Mouse (Mus musculus): ENCODE data around the gene Prr3. TPM values are rescaled to one million over a fixed set of nuclear protein-coding genes. Genes with fewer than 3 reads are reported as not detected.

Gene Prr3
- polyA plus RNA-seq, 1 experiment from 2014 or later = 78.2 TPM

DNA sequence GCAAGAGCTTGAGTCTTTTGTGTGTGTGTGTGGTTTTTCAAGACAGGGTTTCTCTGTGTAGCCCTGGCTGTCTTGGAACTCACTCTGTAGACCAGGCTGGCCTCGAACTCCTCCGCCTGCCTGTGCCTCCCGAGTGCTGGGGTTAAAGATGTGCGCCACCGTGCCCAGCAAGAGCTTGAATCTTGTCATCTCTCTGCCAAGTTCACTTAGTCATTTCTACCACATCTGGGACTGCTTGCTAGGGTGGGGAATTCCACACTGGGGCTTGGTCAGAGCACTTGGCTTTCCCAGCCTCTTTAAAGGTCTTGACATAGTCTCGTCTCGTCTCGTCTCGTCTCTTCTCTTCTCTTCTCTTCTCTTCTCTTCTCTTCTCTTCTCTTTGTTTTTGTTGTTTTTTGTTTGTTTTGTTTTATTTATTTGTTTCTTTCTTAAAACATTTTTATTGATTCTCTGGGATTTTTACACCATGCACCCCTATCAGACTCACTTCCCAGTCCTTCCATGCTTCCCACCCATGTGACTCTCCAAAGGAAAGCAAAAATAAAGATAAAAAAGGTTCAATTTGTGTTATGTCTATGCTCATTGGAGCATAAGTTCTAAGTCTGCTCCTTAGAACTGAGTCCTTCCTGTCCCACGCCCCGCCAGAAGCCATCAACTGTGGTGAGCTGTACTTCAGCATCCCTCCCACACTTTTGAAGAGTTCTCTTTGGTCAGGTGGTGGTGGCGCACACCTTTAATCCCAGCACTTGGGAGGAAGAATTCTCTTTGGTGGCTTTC is 21.3 kb upstream of the Prr3 start:
- Histone ChIP-seq H3K4me1 (ENCODE audit: control insufficient read depth, insufficient read depth, low read length) (0 out of 2 replicates have a peak, but pooled peaks cover under 1% of the 10 kb centered on the region), H3K4me2 (ENCODE audit: low read depth, low read length) (no peak overlapping the region), H3K9me3 (ENCODE audit: control insufficient read depth, low read length) (no peaks in the 10 kb centered on the region), H3K27me3 (ENCODE audit: control insufficient read depth, insufficient read depth, low read length) (no peaks in the 10 kb centered on the region), H3K27ac (ENCODE audit: low read depth, low read length) (no peak overlapping the region), H3K36me3 (ENCODE audit: control insufficient read depth, insufficient read depth, low read length) (no peaks in the 10 kb centered on the region), H3K9ac (replicated peaks; ENCODE audit: low read depth, low read length) (no peak overlapping the region), H3K4me3 (ENCODE audit: low read depth, low read length) (no peak overlapping the region)
- ATAC-seq (ENCODE audit: low read depth) = no peak
- 91% methylated on average over 12 of the region's 12 CpGs for WGBS

DNA sequence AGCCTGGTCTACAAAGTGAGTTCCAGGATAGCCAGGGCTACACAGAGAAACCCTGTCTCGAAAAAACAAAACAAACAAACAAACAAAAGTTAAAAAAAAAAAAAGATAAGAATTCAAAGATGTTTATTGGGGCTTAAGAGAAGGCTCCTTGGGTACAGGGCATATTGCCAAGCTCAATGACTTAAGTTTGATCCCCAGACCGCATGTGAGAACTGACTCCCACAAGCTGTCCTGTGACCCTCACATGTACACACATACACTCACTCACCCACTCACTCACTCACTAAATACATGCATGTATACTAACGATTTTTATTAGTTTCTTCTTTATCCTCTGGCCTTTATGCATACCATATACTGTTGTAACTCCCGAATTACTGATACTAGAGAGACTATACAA is 20.3 kb upstream of the Prr3 start:
- H3K4me3 ChIP-seq (ENCODE audit: low read depth, low read length) = no peak overlapping the region
- H3K9me3 ChIP-seq (ENCODE audit: control insufficient read depth, low read length) = no peaks in the 10 kb centered on the region
- ATAC-seq (ENCODE audit: low read depth) = no peak
- H3K36me3 ChIP-seq (ENCODE audit: control insufficient read depth, insufficient read depth, low read length) = no peaks in the 10 kb centered on the region
- 88% methylated on average over 4 of the region's 4 CpGs for WGBS
- H3K4me2 ChIP-seq (ENCODE audit: low read depth, low read length) = no peak overlapping the region
- H3K9ac ChIP-seq (replicated peaks; ENCODE audit: low read depth, low read length) = no peak overlapping the region
- no peaks in the 10 kb centered on the region for H3K27me3 ChIP-seq (ENCODE audit: control insufficient read depth, insufficient read depth, low read length)
- H3K27ac ChIP-seq (ENCODE audit: low read depth, low read length) = no peak overlapping the region
- H3K4me1 ChIP-seq (ENCODE audit: control insufficient read depth, insufficient read depth, low read length) = 0 out of 2 replicates have a peak, but pooled peaks cover 4% of the 10 kb centered on the region

GRCm38 (mm10) chr17:35999356-35999755 is 19.3 kb upstream of the Prr3 start:
- Histone ChIP-seq H3K4me3 (ENCODE audit: low read depth, low read length) (no peak overlapping the region), H3K9ac (replicated peaks; ENCODE audit: low read depth, low read length) (no peak overlapping the region), H3K36me3 (ENCODE audit: control insufficient read depth, insufficient read depth, low read length) (no peaks in the 10 kb centered on the region), H3K9me3 (ENCODE audit: control insufficient read depth, low read length) (no peaks in the 10 kb centered on the region), H3K27me3 (ENCODE audit: control insufficient read depth, insufficient read depth, low read length) (no peaks in the 10 kb centered on the region), H3K4me2 (ENCODE audit: low read depth, low read length) (no peak overlapping the region), H3K27ac (ENCODE audit: low read depth, low read length) (no peak overlapping the region), H3K4me1 (ENCODE audit: control insufficient read depth, insufficient read depth, low read length) (0 out of 2 replicates have a peak, but pooled peaks cover 4% of the 10 kb centered on the region)
- WGBS = 88% methylated on average over 7 of the region's 7 CpGs
- no peak for ATAC-seq (ENCODE audit: low read depth)

DNA sequence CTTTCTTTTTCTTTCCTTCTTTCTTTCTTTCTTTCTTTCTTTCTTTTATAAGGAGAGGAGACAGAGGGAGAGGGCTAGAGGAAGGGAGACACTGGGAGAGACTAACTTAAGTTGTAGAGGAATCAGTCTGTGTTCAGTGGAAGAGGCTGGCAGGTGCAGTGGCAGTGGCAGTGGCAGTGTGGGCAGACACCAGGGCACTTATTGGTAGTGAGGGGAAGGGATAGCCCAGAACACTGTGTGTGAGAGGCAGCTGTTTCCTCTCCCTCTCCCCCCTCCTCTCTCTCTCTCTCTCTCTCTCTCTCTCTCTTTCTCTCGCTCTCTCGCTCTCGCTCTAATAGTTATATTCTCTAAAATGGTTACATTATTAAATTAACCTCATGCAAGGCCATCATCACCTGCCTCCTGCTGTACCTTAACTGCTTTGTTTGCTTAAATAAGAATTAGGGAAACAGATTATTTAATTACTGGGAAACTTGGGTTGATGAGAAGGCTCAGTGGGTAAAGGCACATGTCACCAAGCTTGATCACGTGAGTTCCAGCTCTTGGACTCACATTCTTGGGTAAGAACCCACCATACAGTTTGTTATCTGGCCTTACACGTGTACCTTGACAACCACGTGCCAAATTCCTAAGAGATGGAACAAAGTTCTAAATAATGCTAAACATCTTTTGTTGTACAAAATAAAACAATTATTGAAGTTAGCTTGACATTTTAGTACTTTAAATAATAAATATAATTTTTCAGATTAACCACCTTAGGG is 18.7 kb upstream of the Prr3 start:
- no peaks in the 10 kb centered on the region for H3K27me3 ChIP-seq (ENCODE audit: control insufficient read depth, insufficient read depth, low read length)
- no peak overlapping the region for H3K4me2 ChIP-seq (ENCODE audit: low read depth, low read length)
- no peak overlapping the region for H3K27ac ChIP-seq (ENCODE audit: low read depth, low read length)
- 0 out of 2 replicates have a peak, but pooled peaks cover 4% of the 10 kb centered on the region for H3K4me1 ChIP-seq (ENCODE audit: control insufficient read depth, insufficient read depth, low read length)
- H3K9ac ChIP-seq (replicated peaks; ENCODE audit: low read depth, low read length) = no peak overlapping the region
- no peak for ATAC-seq (ENCODE audit: low read depth)
- 98% methylated on average over 6 of the region's 6 CpGs for WGBS
- no peak overlapping the region for H3K4me3 ChIP-seq (ENCODE audit: low read depth, low read length)
- no peaks in the 10 kb centered on the region for H3K36me3 ChIP-seq (ENCODE audit: control insufficient read depth, insufficient read depth, low read length)
- H3K9me3 ChIP-seq (ENCODE audit: control insufficient read depth, low read length) = no peaks in the 10 kb centered on the region

GRCm38 (mm10) chr17:35997713-35998510 is 17.9 kb upstream of the Prr3 start:
- Histone ChIP-seq H3K4me3 (ENCODE audit: low read depth, low read length) (no peak overlapping the region), H3K4me2 (ENCODE audit: low read depth, low read length) (no peak overlapping the region), H3K27ac (ENCODE audit: low read depth, low read length) (no peak overlapping the region), H3K27me3 (ENCODE audit: control insufficient read depth, insufficient read depth, low read length) (no peaks in the 10 kb centered on the region), H3K4me1 (ENCODE audit: control insufficient read depth, insufficient read depth, low read length) (0 out of 2 replicates have a peak, but pooled peaks cover 4% of the 10 kb centered on the region), H3K9me3 (ENCODE audit: control insufficient read depth, low read length) (no peaks in the 10 kb centered on the region), H3K9ac (replicated peaks; ENCODE audit: low read depth, low read length) (no peak overlapping the region), H3K36me3 (ENCODE audit: control insufficient read depth, insufficient read depth, low read length) (no peaks in the 10 kb centered on the region)
- ATAC-seq (ENCODE audit: low read depth) = no peak
- 59% methylated on average over 12 of the region's 12 CpGs for WGBS

DNA sequence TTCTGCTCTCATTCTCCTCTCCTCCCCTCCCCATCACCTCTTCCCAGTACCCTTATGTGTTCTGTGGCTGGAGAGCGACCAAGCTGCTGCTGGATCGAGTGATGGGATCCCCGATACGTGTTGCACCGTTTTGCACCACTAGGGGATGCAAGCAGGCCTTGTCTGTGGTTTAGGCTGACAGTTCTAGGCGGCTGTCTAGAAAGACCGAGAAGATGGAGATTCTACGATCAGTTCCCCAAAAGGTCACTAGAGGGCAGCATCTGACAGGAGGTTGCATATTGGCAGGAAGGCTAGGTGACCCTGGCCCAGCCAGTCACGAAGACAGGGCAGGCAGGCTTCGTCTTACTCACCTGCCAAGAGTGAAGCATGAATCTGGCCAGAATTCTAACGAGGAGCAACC is 16.9 kb upstream of the Prr3 start:
- Histone ChIP-seq H3K36me3 (ENCODE audit: control insufficient read depth, insufficient read depth, low read length) (no peaks in the 10 kb centered on the region), H3K4me3 (ENCODE audit: low read depth, low read length) (no peak overlapping the region), H3K4me2 (ENCODE audit: low read depth, low read length) (peak overlapping the region; percentile 11; the same call in 1 of the 2 replicates), H3K27me3 (ENCODE audit: control insufficient read depth, insufficient read depth, low read length) (no peaks in the 10 kb centered on the region), H3K9me3 (ENCODE audit: control insufficient read depth, low read length) (no peaks in the 10 kb centered on the region), H3K9ac (replicated peaks; ENCODE audit: low read depth, low read length) (no peak overlapping the region), H3K27ac (ENCODE audit: low read depth, low read length) (no peak overlapping the region), H3K4me1 (ENCODE audit: control insufficient read depth, insufficient read depth, low read length) (0 out of 2 replicates have a peak, but pooled peaks cover 4% of the 10 kb centered on the region)
- peak; percentile 72 for ATAC-seq (ENCODE audit: low read depth)
- 5% methylated on average over 11 of the region's 11 CpGs for WGBS

DNA sequence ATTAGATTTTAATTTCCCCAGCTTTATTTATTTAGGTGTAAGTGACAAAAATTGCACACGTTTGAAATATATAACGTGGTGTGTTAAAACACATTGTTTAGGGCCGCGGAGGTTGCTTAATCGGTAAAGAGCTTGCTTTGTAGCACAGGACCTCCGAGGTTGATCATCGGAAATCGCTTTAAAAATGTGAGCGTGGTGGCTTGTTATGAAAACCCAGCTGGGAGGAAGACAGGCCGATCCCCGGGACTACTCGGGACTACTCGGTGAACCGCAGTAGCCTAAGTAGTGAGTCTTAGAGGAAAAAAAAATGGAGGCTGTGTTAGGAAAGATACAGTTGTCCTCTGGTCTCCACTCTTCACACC is 14.8 kb upstream of the Prr3 start:
- WGBS = 3% methylated on average over 14 of the region's 14 CpGs
- no peaks in the 10 kb centered on the region for H3K36me3 ChIP-seq (ENCODE audit: control insufficient read depth, insufficient read depth, low read length)
- H3K4me1 ChIP-seq (ENCODE audit: control insufficient read depth, insufficient read depth, low read length) = 0 out of 2 replicates have a peak, but pooled peaks cover 4% of the 10 kb centered on the region
- H3K4me2 ChIP-seq (ENCODE audit: low read depth, low read length) = peak overlapping the region; percentile 46
- no peak overlapping the region for H3K27ac ChIP-seq (ENCODE audit: low read depth, low read length)
- no peaks in the 10 kb centered on the region for H3K27me3 ChIP-seq (ENCODE audit: control insufficient read depth, insufficient read depth, low read length)
- H3K9me3 ChIP-seq (ENCODE audit: control insufficient read depth, low read length) = no peaks in the 10 kb centered on the region
- ATAC-seq (ENCODE audit: low read depth) = no peak
- peak overlapping the region; percentile 61 for H3K4me3 ChIP-seq (ENCODE audit: low read depth, low read length)
- peak overlapping the region; percentile 60 for H3K9ac ChIP-seq (replicated peaks; ENCODE audit: low read depth, low read length)

DNA sequence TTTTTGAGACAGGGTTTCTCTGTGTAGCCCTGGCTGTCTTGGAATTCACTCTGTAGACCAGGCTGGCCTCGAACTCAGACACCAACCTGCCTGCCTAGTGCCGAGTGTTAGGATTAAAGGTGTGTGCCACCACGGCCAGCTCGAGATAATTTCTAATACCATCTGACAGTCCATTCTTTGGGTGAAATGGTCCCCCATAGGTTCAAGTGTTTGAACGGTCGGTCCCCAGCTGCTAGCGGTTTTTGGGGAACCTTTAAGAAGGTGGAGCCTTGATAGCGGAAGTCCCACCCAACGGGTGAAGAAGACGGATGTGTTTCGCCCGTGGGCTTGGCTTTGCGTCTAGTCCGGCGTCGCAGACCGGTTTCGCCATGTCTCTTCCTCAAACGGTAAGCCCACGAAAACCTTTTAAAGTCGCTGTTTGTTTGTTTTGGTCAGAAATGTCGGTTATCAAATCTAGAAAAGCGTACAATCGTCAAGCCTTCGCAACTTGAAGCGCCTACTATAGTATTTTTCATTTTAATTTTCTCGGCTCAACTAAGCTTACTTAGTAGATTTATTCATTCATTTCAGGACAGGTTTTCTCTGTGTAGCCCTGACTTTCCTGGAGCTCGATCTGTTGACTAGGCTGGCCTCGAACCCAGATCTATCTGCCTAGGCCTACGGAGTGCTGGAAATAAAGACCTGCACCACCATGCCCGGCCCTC is 14.3 kb upstream of the Prr3 start:
- ATAC-seq (ENCODE audit: low read depth) = peak; percentile 73
- peak overlapping the region; percentile 60 for H3K9ac ChIP-seq (replicated peaks; ENCODE audit: low read depth, low read length)
- 0 out of 2 replicates have a peak, but pooled peaks cover 4% of the 10 kb centered on the region for H3K4me1 ChIP-seq (ENCODE audit: control insufficient read depth, insufficient read depth, low read length)
- H3K27ac ChIP-seq (ENCODE audit: low read depth, low read length) = peak overlapping the region; percentile 63; the same call in 1 of the 2 replicates
- no peaks in the 10 kb centered on the region for H3K9me3 ChIP-seq (ENCODE audit: control insufficient read depth, low read length)
- no peaks in the 10 kb centered on the region for H3K36me3 ChIP-seq (ENCODE audit: control insufficient read depth, insufficient read depth, low read length)
- peak overlapping the region; percentile 61 for H3K4me3 ChIP-seq (ENCODE audit: low read depth, low read length)
- H3K27me3 ChIP-seq (ENCODE audit: control insufficient read depth, insufficient read depth, low read length) = no peaks in the 10 kb centered on the region
- WGBS = 3% methylated on average over 31 of the region's 31 CpGs
- H3K4me2 ChIP-seq (ENCODE audit: low read depth, low read length) = peak overlapping the region; percentile 46

Data from neural tube, embryonic 14.5 days (tissue).